14 mouse cellular contexts compared by ENCODE assay signal in genomic region chr5:127319096-127319779, GRCm38 (mm10).
DNase-seq lines count a peak whose midpoint lies in the region; ATAC-seq lines count a peak whose summit lies in the region.
"Had no signal": no experiment of that assay in that cellular context is flagged by ENCODE, and none has a peak within 500 bp of the region (broad histone marks: within the 10 kb centered on the region; RNA-seq: fewer than 3 reads in every experiment).

No protein-coding gene starts in this region.

- H3K4me1 ChIP-seq in hindbrain, embryonic 10.5 days (replicated peaks) = peaks cover 61% of the 10 kb centered on the region
- peaks cover 27% of the 10 kb centered on the region for H3K4me1 ChIP-seq in hindbrain, embryonic 14.5 days (replicated peaks; ENCODE audit: control insufficient read depth, insufficient read depth, low read length)
- peaks cover 47% of the 10 kb centered on the region for H3K4me1 ChIP-seq in embryonic facial prominence, embryonic 15.5 days

- H3K36me3 ChIP-seq in hindbrain, embryonic 10.5 days = no peaks in the 10 kb centered on the region
- H3K36me3 ChIP-seq in hindbrain, embryonic 14.5 days (replicated peaks; ENCODE audit: control insufficient read depth, insufficient read depth) = no peaks in the 10 kb centered on the region
- no peaks in the 10 kb centered on the region for H3K36me3 ChIP-seq in embryonic facial prominence, embryonic 15.5 days

- H3K4me2 ChIP-seq in hindbrain, embryonic 14.5 days (replicated peaks) = no peak overlapping the region
- no peak overlapping the region for H3K4me2 ChIP-seq in embryonic facial prominence, embryonic 15.5 days (replicated peaks)

- 27% methylated on average over 12 of the region's 12 CpGs for WGBS in hindbrain, embryonic 10.5 days
- WGBS in hindbrain, embryonic 14.5 days = 23% methylated on average over 12 of the region's 12 CpGs
- WGBS in embryonic facial prominence, embryonic 15.5 days = 21% methylated on average over 12 of the region's 12 CpGs

- H3K27me3 ChIP-seq in hindbrain, embryonic 10.5 days (ENCODE audit: insufficient read depth, poor library complexity, severe bottlenecking) = no peaks in the 10 kb centered on the region
- H3K27me3 ChIP-seq in hindbrain, embryonic 14.5 days (ENCODE audit: control insufficient read depth, insufficient read depth, low read length) = no peaks in the 10 kb centered on the region
- no peaks in the 10 kb centered on the region for H3K27me3 ChIP-seq in embryonic facial prominence, embryonic 15.5 days

- H3K9ac ChIP-seq in hindbrain, embryonic 14.5 days = no peak overlapping the region
- H3K9ac ChIP-seq in embryonic facial prominence, embryonic 15.5 days = no peak overlapping the region

- no peaks in the 10 kb centered on the region for H3K9me3 ChIP-seq in hindbrain, embryonic 10.5 days
- H3K9me3 ChIP-seq in hindbrain, embryonic 14.5 days (ENCODE audit: control insufficient read depth, low read length) = no peaks in the 10 kb centered on the region
- no peaks in the 10 kb centered on the region for H3K9me3 ChIP-seq in embryonic facial prominence, embryonic 15.5 days (replicated peaks)

- H3K27ac ChIP-seq in hindbrain, embryonic 10.5 days = peak overlapping the region; percentile 75
- no peak overlapping the region for H3K27ac ChIP-seq in hindbrain, embryonic 14.5 days
- H3K27ac ChIP-seq in embryonic facial prominence, embryonic 15.5 days (replicated peaks) = peak overlapping the region; percentile 69

- no peak for ATAC-seq in hindbrain, embryonic 14.5 days (ENCODE audit: low FRiP score)
- peak; percentile 40 for ATAC-seq in embryonic facial prominence, embryonic 15.5 days (ENCODE audit: insufficient number of reproducible peaks, low FRiP score, low TSS enrichment, low read depth)
- ATAC-seq in monocyte, adult 5-6 weeks (replicated peaks; ENCODE audit: insufficient number of reproducible peaks, low FRiP score, low TSS enrichment, poor library complexity, severe bottlenecking) = no peak
- ATAC-seq: intestine, embryonic 16.5 days had no signal

- no peak overlapping the region for H3K4me3 ChIP-seq in hindbrain, embryonic 10.5 days
- H3K4me3 ChIP-seq in hindbrain, embryonic 14.5 days (replicated peaks; ENCODE audit: low read length) = no peak overlapping the region
- H3K4me3 ChIP-seq in embryonic facial prominence, embryonic 15.5 days (replicated peaks) = no peak overlapping the region
- H3K4me3 ChIP-seq: erythroblast, embryonic 14.5 days had no signal

- peak; percentile 56 for DNase-seq in hindbrain, embryonic 10.5 days (ENCODE audit: low spot score)
- no peak for DNase-seq in hindbrain, embryonic 14.5 days (ENCODE audit: low spot score)
- peak; percentile 87 for DNase-seq in embryo, embryonic 10.5 days (ENCODE audit: low spot score)
- peak; percentile 43 for DNase-seq in lung, postnatal 14 days
- no peak for DNase-seq in cerebellum, adult 11 months
- no peak for DNase-seq in urinary bladder, postnatal 10 days (ENCODE audit: low spot score)
- DNase-seq: cerebellum, adult 11-12 months; kidney, postnatal 4 days; liver; midbrain, embryonic 14.5 days had no signal

Comparison
In these comparisons a context has a peak if more than half of its experiments do, and no peak if none do; other contexts are left out.
1. DNase-seq: peak in hindbrain, embryonic 10.5 days (single experiment), embryo, embryonic 10.5 days (single experiment) and lung, postnatal 14 days (single experiment); none in hindbrain, embryonic 14.5 days (single experiment), cerebellum, adult 11 months (single experiment) and urinary bladder, postnatal 10 days (single experiment).